Mouse (Mus musculus) Patski (cell line): ENCODE results near the gene H3f3a. TPM values are rescaled to one million over a fixed set of nuclear protein-coding genes. Genes with fewer than 3 reads are reported as not detected.

Source experiments
- ATAC-seq: fragments of 100-300 bp; one replicate; pipeline ENCODE4 v1.8.0; 2021
- CTCF ChIA-PET: fragments of 350-600 bp; sonication (Branson Sonifier 250); formaldehyde crosslinking; loops from one replicate; lab custom pipeline; 2022; ENCODE audit warnings: inconsistent platforms; lab: Charles Lee
- POLR2A ChIA-PET: fragments of 350-600 bp; sonication (Branson Sonifier 250); formaldehyde crosslinking; loops from one replicate; lab custom pipeline; 2022; ENCODE audit warnings: antibody characterized with exemption, inconsistent platforms; lab: Charles Lee
- DNase-seq: peaks from one replicate; pipeline ENCODE4 v3.0.0-alpha.2; 2011; ENCODE audit warnings: low read depth, low spot score
- H3K27me3 ChIP-seq: fragments of 371-371 bp; one replicate; pipeline ENCODE4 v1.5.1; 2021
- CTCF ChIP-seq: fragments of 100-300 bp; IDR thresholded peaks from one replicate; pipeline ENCODE4 v1.5.1; 2021
- in situ Hi-C: fragments of 300-500 bp; cut with MboI; formaldehyde crosslinking; loops from 3 replicates; pipeline ENCODE4 v1.11.1; 2018; ENCODE audit warnings: low pct_unique_long_range_greater_than_20kb, mixed read lengths
- polyA plus RNA-seq: library from polyadenylated mRNA; unstranded; gene quantifications from one replicate; pipeline ENCODE4 v1.2.3, GENCODE M21; 2021

Gene H3f3a
- 683 TPM for polyA plus RNA-seq

DNA sequence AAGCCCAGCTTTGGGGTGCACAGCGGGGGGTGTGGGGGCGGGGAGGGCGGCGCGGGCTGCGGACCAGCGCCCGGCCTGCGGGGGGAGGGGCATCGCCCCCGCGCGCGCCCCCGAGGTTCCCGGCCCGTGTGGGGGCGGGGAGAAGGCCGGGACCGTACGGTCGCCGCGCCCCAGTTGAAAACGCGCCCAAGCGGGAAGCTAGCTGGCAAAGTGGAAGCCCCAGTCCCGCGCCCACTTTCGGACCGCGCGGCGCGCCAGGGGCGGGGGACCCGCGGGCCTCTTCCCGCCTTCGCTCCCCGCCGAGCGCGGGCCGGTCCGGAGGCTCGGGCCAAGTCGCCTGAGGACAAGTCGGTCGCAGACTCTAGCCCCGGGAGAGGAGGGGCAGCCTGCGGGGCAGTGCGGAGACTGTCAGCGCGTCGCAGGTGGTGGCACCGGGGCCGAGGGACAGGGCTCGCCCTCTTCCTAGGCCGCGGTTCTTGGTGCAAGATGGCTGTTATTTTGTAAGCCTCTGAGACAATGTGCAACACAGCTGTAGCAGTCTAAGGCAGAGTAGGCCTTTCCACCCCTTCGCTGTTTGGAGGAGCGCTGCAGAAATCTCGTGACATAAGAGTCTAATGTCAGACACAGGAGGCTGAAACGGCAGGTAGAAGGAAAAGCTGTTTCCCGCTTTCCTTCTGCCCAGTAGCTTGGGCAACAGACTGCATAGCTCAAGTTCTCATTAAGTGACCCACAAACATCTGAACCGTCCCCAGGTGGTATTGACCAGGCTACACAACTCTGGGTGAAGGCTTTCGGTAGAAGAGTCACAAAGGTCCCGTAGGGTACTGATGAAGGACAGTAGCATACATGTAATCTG is at the start of gene H3f3a:
H3f3a (minus strand) TSS at position 59 of the 856 bp plus-strand sequence.
- in situ Hi-C loops, result no loop called here
- CTCF ChIA-PET, result interaction anchor here (1.0 to 1.4 kb wide), 2 partner anchors 12 to 36 kb away, joined by 4 to 7 read pairs; no protein-coding TSS in a partner anchor
- TF ChIP-seq CTCF, result no peak
- H3K27me3 ChIP-seq, result no peaks in the 10 kb centered on the region
- DNase-seq (no peak), ATAC-seq (peak; percentile 49)
- POLR2A ChIA-PET, result interaction anchor here (0.6 to 4.0 kb wide), 7 partner anchors 12 to 52 kb away, joined by 3 to 20 read pairs (median 4); partner anchors contain the start of gene Sde2

DNA sequence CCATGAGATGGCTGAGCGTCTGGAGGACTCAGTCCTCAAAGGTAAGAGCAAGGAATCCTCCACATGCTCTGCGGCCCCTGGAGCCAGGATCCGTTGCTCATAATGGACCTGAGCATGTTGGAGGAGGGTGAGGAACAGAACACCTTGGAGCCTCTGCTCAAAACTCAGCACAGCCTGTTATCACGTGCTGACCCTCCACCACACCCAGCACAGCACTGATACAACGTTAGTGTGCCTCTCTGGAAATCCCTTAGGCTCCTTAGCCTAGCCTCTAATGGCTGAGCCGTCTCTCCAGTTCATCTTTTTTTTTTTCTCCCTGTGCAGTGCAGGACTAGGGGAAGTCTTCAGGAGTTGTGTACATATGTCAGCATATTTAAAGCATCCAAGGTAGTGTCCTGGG is 46.3 kb upstream of the H3f3a start:
- ATAC-seq (no peak), DNase-seq (no peak)
- ChIA-PET CTCF (no interaction called here), POLR2A (interaction anchor here (1.0 kb wide), 1 partner anchor 45 kb away, joined by 3 read pairs; no protein-coding TSS in a partner anchor)
- in situ Hi-C loops, result no loop called here
- no peaks in the 10 kb centered on the region for H3K27me3 ChIP-seq
- TF ChIP-seq CTCF, result no peak

DNA sequence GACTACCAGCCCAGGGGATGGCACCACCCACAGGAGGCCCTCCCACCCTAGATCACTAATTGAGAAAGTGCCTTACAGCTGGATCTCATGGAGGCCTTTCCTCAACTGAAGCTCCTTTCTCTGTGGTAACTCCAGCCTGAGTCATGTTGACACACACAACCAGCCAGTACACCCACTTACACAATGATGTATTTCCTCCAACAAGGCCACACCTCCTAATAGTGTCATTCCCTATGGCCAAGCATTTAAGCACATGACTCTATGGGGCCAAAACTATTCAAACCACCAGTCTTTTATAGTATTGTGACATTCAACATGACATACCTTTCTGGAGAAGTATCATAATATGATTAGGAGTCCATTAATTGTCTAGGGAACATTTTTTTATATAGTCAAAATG is 45.0 kb upstream of the H3f3a start:
- TF ChIP-seq CTCF, result no peak
- ATAC-seq (no peak), DNase-seq (no peak)
- no peaks in the 10 kb centered on the region for H3K27me3 ChIP-seq
- ChIA-PET POLR2A (no interaction called here), CTCF (no interaction called here)
- in situ Hi-C loops, result no loop called here

DNA sequence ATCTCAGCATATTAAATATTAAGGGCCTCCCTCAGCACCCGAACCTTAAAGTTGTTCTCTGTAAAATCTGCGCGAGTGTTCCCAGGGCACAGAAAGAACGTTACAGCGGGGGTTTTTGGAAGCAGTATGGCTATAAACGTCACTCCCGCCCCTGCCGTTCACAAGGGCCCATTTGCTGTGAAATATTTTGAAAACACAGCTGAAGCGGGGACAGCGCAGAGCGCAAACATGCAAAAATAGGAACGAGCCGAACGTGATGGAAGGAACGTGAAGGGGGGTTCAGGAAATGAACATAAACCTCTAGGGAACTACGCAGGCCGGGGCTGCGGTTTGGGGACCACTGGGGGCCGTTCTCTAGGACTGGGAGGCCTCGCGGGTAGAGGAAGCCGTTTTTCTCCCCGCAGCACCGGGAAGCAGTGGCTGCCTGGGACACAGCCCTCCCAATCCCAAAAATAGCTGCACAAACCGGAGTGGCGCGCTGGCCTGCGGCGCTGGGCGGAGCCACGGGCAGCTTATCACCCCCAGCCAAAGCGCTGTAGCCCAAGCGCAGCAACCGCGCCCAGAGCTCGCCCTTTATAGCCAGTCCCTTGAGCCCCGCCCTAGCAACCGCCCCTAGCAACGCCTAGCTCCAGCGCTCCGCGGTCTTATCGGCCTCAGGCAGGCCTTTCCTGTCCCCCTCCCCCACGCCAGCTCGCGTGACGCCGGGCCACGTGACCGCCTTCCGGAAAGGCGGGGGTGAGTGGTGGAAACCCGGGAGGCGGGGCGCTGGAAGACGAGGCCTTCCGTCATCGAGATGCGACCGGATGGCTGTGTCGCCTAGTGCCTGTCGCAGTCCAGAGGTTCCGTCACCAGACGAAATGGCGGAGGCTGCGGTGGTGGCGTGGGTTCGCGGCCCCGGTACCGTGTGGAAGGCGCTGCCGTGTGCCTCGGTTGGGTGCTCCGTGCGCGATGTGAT is 36.9 kb upstream of the H3f3a start, which contains the start of gene Sde2:
Sde2 (plus strand) TSS at position 812 of the 955 bp plus-strand sequence.
- H3K27me3 ChIP-seq, result no peaks in the 10 kb centered on the region
- in situ Hi-C loops, result no loop called here
- TF ChIP-seq CTCF, result no peak
- DNase-seq (peak; percentile 94), ATAC-seq (peak; percentile 89)
- ChIA-PET CTCF (interaction anchor here (0.9 to 2.3 kb wide), 2 partner anchors 36 to 73 kb away, joined by 3 to 7 read pairs; no protein-coding TSS in a partner anchor), POLR2A (interaction anchor here (1.1 to 4.4 kb wide), 6 partner anchors 11 to 125 kb away, joined by 3 to 20 read pairs (median 3); partner anchors contain the start of genes Acbd3 and H3f3a)

DNA sequence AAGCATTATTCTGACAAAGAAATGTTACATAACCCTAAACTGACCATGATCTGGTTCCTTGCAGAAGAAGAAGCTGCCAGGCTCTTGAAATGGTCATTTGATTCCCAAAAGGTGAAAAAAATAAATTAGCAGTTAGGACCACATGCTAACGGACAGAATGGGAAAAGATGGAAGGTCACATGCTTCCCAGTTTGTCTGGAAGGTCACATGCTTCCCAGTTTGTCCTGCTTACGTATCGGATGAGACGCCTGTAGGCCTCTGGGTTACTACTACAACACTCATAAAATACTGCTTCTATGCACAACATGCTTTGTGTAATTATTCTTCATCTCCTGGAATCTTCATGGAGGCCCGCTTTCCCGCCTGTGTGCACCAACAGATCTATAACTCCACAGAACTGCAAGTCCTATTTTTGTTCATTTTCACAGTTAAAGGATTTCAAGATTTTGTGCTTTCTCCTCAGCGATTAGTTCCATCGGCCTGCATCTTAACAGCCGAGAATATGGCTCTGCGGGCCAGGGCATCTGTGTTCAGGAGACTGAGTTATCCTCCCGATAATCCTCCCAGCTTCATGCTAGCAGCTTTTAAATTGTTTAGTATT is 36.1 kb upstream of the H3f3a start:
- in situ Hi-C loops, result no loop called here
- DNase-seq, result no peak
- CTCF ChIA-PET, result interaction anchor here (1.3 to 2.3 kb wide), 2 partner anchors 27 to 35 kb away, joined by 3 to 7 read pairs; no protein-coding TSS in a partner anchor

DNA sequence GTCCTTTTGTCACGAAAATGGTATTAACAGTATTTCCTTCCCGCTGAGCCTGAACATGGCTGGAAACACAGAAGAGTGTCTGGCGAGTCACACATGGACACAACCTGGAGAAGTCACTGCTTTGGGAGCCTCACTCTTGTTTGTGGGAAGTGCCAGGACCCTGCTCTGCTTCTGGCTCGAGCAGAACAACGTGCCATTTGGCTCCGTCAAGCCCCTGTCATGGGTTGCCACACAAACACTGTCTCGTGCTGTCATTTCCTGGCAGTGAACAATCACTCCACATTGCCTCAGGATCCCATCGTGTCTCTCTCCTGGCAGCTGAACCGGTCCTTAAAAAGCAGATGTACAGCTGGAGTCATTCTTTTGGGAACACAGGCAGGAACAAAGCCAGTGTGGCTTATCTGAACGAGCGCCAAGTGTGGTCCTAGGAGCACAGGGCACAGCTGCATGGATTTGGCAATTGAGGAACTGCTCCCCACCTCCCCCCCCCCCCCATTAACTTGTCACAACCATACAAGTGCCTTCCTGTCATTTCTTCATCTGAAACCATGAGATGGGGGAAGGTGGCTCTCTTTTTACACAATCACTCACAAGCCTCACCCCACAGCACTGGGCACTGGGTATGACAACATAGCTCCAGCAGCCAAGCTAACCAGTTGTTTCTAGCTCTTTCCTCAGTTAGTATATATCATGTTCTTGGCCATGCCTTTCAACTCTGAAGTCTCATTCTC is 34.9 kb upstream of the H3f3a start:
- ChIA-PET CTCF (interaction anchor here (1.3 to 2.3 kb wide), 2 partner anchors 26 to 34 kb away, joined by 3 to 7 read pairs; no protein-coding TSS in a partner anchor), POLR2A (interaction anchor here (0.6 to 4.4 kb wide), 4 partner anchors 9 to 106 kb away, joined by 3 to 20 read pairs (median 3); partner anchors contain the start of gene H3f3a)
- in situ Hi-C loops, result no loop called here
- no peaks in the 10 kb centered on the region for H3K27me3 ChIP-seq
- TF ChIP-seq CTCF, result no peak
- DNase-seq (no peak), ATAC-seq (no peak)

More for the DNA sequence above, 36.1 kb upstream of the H3f3a start:
- ATAC-seq, result no peak
- no peak for TF ChIP-seq CTCF
- POLR2A ChIA-PET, result interaction anchor here (1.1 to 4.4 kb wide), 6 partner anchors 10 to 124 kb away, joined by 3 to 20 read pairs (median 3); partner anchors contain the start of genes Acbd3 and H3f3a
- H3K27me3 ChIP-seq, result no peaks in the 10 kb centered on the region

DNA sequence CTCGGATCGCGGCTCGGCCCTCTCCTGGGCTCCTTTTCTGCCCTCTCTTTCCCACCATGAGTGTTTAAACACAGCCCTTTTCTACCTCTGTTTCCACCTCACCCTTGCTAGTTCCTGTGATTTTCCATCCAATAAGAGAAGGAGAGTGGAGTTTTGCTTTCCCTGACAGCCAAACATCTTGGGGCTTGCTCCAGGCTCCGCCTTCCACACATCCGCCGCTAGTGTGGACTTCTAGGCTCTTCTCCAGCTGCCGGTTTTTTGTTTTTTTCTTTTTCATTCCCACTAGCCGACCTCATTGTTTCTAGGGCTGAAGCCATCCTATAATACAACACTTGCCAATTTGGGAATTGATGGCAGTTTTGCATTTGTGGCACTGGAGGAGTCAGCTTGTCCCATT is 34.4 kb upstream of the H3f3a start:
- CTCF ChIA-PET, result no interaction called here
- DNase-seq (no peak), ATAC-seq (no peak)
- H3K27me3 ChIP-seq, result no peaks in the 10 kb centered on the region
- TF ChIP-seq CTCF, result no peak
- POLR2A ChIA-PET, result interaction anchor here (1.0 kb wide), 1 partner anchor 106 kb away, joined by 3 read pairs; no protein-coding TSS in a partner anchor
- in situ Hi-C loops, result no loop called here

DNA sequence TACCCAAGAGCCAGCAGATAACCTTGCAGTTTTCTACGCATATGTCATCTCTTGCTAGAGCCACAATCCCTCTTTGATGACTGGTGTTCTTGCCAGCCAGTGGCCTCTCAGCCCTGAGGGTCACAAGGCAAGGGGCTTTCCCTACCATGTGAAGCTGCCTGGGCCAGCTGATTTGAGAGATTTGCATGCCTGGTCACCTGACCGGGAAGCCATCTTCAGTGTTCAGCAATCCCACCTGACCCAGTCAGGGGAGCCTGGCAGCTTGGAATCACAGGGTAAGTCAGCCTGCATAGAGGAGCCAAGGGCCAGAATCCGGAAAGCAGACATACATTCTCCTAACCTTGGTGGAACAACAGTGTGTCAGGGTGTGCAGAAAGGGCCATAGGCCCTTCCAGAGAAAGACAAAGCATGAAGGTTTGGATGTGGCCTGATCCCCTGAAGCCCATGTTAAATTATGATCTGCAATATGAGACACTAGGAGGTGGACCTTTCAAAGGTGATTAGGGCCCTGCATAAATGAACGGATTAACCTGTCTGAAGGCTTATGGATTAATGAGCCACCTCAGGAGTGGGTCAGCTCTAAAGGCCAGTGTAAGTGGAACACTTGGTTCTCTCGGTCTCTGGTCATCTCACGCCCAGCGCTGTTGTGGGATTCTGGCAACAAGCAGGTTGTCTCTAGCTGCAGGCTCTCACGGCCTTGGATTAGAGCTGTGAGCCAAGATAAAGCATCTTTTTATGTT is 28.0 kb upstream of the H3f3a start:
- POLR2A ChIA-PET, result no interaction called here
- TF ChIP-seq CTCF, result no peak
- ATAC-seq (no peak), DNase-seq (no peak)
- no peaks in the 10 kb centered on the region for H3K27me3 ChIP-seq
- CTCF ChIA-PET, result no interaction called here
- in situ Hi-C loops, result no loop called here
